Mouse (Mus musculus): ENCODE data around the gene Pramef6. TPM values are rescaled to one million over a fixed set of nuclear protein-coding genes. Genes with fewer than 3 reads are reported as not detected.
"Not testable (repeated sequence)": the region's sequence is repeated elsewhere in the genome, so short reads cannot be mapped to it uniquely, and the experiment has no call there.

The Pramef6 gene
- total RNA-seq (2018; cell fraction: chromatin; rRNA removed): not detected
- not detected for total RNA-seq (2018; cell fraction: cytosol; rRNA removed)
- not detected for total RNA-seq (2018; cell fraction: nucleus; rRNA removed)
- not detected in 3 replicates for polyA plus RNA-seq (2018)

DNA sequence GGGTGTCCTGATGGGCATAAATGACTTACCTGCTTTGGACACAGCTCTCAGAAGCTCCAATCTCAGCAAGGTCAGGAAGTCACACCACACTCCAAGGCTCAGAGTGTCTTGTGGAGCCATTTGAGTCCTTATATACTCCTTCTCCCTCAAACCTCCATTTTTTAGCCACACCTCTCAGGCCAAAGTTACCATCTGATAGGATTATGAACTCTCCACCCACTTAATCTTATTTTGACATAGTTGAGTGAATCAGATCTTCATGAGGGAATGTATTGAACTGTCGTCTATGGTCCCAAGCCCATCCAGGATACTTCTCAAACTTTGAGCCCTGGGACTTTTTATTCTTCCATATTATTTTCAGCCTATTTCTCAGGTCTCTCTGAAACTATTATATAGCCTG, at the start of gene Pramef6:
Pramef6 (minus strand) TSS at position 101 of the 400 bp plus-strand sequence.
- not testable (repeated sequence) for H3K79me2 ChIP-seq (ENCODE audit: inconsistent target); H3K4me3 ChIP-seq (ENCODE audit: inconsistent target); H3K27ac ChIP-seq; H3K36me3 ChIP-seq (ENCODE audit: inconsistent target)
- 100% methylated on average over 1 of the region's 1 CpGs for WGBS (ENCODE audit: missing documents)

DNA sequence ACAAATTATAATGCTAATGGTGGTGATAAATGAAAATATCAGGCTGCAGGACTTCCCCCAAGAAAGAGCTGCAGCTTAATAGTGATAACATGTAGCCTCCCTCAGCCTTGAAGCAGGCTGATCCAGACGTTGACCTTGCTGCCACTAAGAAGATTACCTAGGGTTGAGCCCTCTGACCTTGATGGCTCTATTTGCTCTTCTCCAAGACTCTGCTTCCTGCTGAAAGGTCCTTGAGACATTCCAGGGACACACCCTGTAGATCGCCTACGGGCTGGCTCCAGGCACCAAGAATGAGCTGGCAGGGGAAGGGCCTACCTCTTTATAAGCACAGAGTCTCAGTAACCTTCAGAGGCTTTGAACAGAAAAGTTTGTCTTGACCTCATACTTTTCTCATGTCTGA, 5.8 kb downstream of the Pramef6 start:
- not testable (repeated sequence) for H3K36me3 ChIP-seq (ENCODE audit: inconsistent target); H3K4me3 ChIP-seq (ENCODE audit: inconsistent target); H3K79me2 ChIP-seq (ENCODE audit: inconsistent target); H3K27ac ChIP-seq
- 89% methylated on average over 3 of the region's 3 CpGs for WGBS (ENCODE audit: missing documents)

DNA sequence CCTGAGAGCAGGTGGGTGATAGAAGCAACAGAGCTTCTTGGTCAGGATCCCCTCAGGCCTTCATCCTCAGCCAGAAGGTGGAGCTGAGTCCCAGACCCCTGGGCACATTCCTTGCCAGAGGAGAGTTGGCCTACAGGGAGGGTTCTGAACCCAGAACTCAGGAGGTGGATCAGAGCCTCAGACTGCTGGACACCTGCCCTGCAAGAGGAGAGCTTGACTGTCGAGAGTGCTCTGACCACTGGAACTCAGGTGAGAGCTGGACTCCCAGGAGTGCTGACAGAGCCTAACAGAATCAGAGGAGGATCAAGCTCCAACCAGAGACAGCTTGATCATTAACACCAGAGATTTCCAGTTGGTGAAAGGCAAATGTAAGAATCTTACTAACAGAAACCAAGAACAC, 17.8 kb downstream of the Pramef6 start:
- H3K79me2 ChIP-seq (ENCODE audit: inconsistent target); H3K27ac ChIP-seq; H3K4me3 ChIP-seq (ENCODE audit: inconsistent target); H3K36me3 ChIP-seq (ENCODE audit: inconsistent target): not testable (repeated sequence)
- 89% methylated on average over 1 of the region's 1 CpGs for WGBS (ENCODE audit: missing documents)

DNA sequence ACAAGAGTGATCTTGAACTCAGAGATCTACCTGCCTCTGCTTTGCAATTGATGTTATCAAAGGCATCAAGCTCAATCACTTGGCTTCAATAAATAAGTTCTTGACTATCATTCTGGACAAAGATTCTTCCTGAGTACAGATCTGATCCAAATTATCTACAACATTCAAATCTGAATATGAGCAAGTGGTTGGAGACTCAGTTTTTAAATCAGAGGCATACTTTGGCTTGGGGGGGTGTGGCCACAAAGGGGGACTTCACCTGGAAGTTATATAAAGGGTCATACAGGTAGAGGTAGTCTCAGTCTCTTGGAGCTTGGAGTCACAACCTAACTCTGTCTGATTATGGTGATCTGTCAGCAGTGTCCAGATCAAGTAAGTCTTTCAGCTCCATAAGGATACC, 54.0 kb downstream of the Pramef6 start, which contains the start of gene Gm13103:
Gm13103 (plus strand) TSS at position 301 of the 400 bp plus-strand sequence.
- not testable (repeated sequence) for H3K79me2 ChIP-seq (ENCODE audit: inconsistent target)

More for the DNA sequence above, 54.0 kb downstream of the Pramef6 start, which contains the start of gene Gm13103:
- not testable (repeated sequence) for H3K36me3 ChIP-seq (ENCODE audit: inconsistent target); H3K27ac ChIP-seq; H3K4me3 ChIP-seq (ENCODE audit: inconsistent target)

Other genes with a start within 250 kb of the Pramef6 start
- not detected in 3 replicates for gene Gm13088, start 243.1 kb downstream of the Pramef6 start, polyA plus RNA-seq (2018)
- not detected in 3 replicates for gene Gm13089, start 197.7 kb downstream of the Pramef6 start, polyA plus RNA-seq (2018)
- gene Gm13078, start 180.9 kb downstream of the Pramef6 start, polyA plus RNA-seq (2018): not detected in 3 replicates
- gene Gm13023, start 111.0 kb downstream of the Pramef6 start, polyA plus RNA-seq (2018): not detected in 3 replicates
- not detected in 3 replicates for gene Gm13084, start 84.3 kb downstream of the Pramef6 start, polyA plus RNA-seq (2018)
- gene Gm13103, start 53.9 kb downstream of the Pramef6 start, polyA plus RNA-seq (2018): not detected in 3 replicates
- not detected in 3 replicates for gene Pramef25, start 50.6 kb upstream of the Pramef6 start, polyA plus RNA-seq (2018)
- not detected in 3 replicates for gene Gm13101, start 66.6 kb upstream of the Pramef6 start, polyA plus RNA-seq (2018)
- not detected in 3 replicates for gene Pramef17, start 94.0 kb upstream of the Pramef6 start, polyA plus RNA-seq (2018)
- not detected in 3 replicates for gene Pramel4, start 158.7 kb upstream of the Pramef6 start, polyA plus RNA-seq (2018)
- gene Gm13102, start 206.1 kb upstream of the Pramef6 start, polyA plus RNA-seq (2018): not detected in 3 replicates

Measured in macrophage (primary cell).